Mouse (Mus musculus) bone marrow, adult 2 months (tissue): Measurements from ENCODE around the gene Usp9x.

Experiments
- CTCF ChIP-seq: fragments of 200-500 bp; IDR thresholded peaks from 2 replicates; pipeline ENCODE4 v1.5.1; 2011; ENCODE audit warnings: low read length, control low read depth; ENCODE audit not compliant: control insufficient read depth, insufficient read depth
- POLR2A ChIP-seq: fragments of 200-500 bp; IDR thresholded peaks from 2 replicates; pipeline ENCODE4 v1.6.1; 2011; ENCODE audit warnings: low read depth, mild to moderate bottlenecking, control low read depth, low read length, borderline replicate concordance; ENCODE audit not compliant: control insufficient read depth

DNA sequence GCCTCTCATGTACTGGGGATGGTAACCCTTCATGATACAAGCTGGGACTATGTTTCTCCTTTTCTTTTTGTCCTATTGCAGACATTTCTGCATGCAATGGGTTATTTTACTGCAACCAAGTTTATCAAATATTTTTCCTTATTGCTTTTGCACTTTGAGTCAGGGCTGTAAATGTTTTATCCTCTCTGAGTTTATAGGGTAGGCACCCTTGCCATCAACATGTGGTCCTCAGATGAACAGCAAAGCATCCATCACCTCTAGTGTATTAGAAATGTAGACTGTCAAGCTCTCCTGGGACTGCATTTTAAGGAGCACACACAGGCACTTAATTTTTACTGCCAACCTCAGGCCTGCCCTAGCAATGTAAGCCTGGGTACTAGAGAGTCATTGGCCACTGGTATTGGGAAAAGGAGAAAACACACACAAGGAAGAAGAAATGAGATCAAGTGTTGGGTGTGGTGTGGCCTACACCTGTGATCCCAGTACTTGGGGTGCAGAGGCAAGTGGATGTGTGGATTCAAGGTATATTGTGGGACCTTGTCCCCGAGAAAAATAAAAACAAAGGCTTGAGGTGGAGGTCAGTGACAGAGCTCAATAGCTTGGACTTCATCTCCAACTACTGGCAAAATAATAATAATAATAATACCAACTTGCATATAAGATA is 46.6 kb upstream of the Usp9x start:
- TF ChIP-seq POLR2A (no peak), CTCF (no peak)
